Mouse (Mus musculus) ES-E14 (cell line): Measurements from ENCODE around the gene Esr1. TPM values are rescaled to one million over a fixed set of nuclear protein-coding genes. Genes with fewer than 3 reads are reported as not detected.
"Not testable (repeated sequence)": the region's sequence is repeated elsewhere in the genome, so short reads cannot be mapped to it uniquely, and the experiment has no call there.

Source experiments
- DNase-seq: peaks from one replicate; pipeline ENCODE4 v3.0.0-alpha.2; 2013; ENCODE audit warnings: low read depth, low spot score
- H3K27ac ChIP-seq: 2 replicates; pipeline ENCODE4 v1.5.1; 2012; ENCODE audit warnings: low read depth, mild to moderate bottlenecking, low read length, moderate library complexity, mixed read lengths; ENCODE audit not compliant: poor library complexity, insufficient read depth, severe bottlenecking
- H3K36me3 ChIP-seq: 2 replicates; pipeline ENCODE4 v1.6.1; 2012; ENCODE audit warnings: mild to moderate bottlenecking, low read length, moderate library complexity, mixed read lengths; ENCODE audit not compliant: control insufficient read depth, poor library complexity, insufficient read depth, severe bottlenecking
- H3K4me1 ChIP-seq, 2 experiments: fragments of 150-350 bp in 1 of 2; sonication (generic) in 1 of 2; 2 replicates each; pipeline ENCODE4 v1.6.1; 2012; ENCODE audit warnings: low read length in 2 of 2, mild to moderate bottlenecking in 1 of 2, mixed read lengths in 1 of 2; ENCODE audit not compliant: control insufficient read depth in 2 of 2, insufficient read depth in 2 of 2, poor library complexity in 1 of 2
- H3K4me3 ChIP-seq, 2 experiments: fragments of 150-350 bp in 1 of 2; sonication (generic) in 1 of 2; 2 replicates each; pipeline ENCODE4 v1.5.1; 2012; ENCODE audit warnings: low read length in 2 of 2, low read depth in 1 of 2, mild to moderate bottlenecking in 1 of 2, mixed read lengths in 1 of 2; ENCODE audit not compliant: insufficient read depth in 1 of 2, poor library complexity in 1 of 2, severe bottlenecking in 1 of 2
- H3K9ac ChIP-seq: 2 replicates; pipeline ENCODE4 v1.6.1; 2012; ENCODE audit warnings: low read depth, mild to moderate bottlenecking, low read length, mixed read lengths; ENCODE audit not compliant: poor library complexity, insufficient read depth, severe bottlenecking
- H3K9me3 ChIP-seq: fragments of 150-350 bp; sonication (generic); 2 replicates; pipeline ENCODE4 v1.6.1; 2012; ENCODE audit warnings: low read depth, mild to moderate bottlenecking, low read length; ENCODE audit not compliant: control insufficient read depth, insufficient read depth
- CHD2 ChIP-seq: IDR thresholded peaks from 2 replicates; pipeline ENCODE4 v1.6.1; 2014; ENCODE audit warnings: mild to moderate bottlenecking, low read depth, low read length, inconsistent platforms
- HCFC1 ChIP-seq: IDR thresholded peaks from 2 replicates; pipeline ENCODE4 v1.6.1; 2012; ENCODE audit warnings: low read length, inconsistent platforms, borderline replicate concordance; ENCODE audit not compliant: insufficient read depth
- MAFK ChIP-seq: IDR thresholded peaks from 2 replicates; pipeline ENCODE4 v1.6.1; 2014; ENCODE audit warnings: mild to moderate bottlenecking, low read depth, low read length, inconsistent platforms; ENCODE audit not compliant: insufficient read depth
- ZC3H11A ChIP-seq: IDR thresholded peaks from 2 replicates; pipeline ENCODE4 v1.6.1; 2012; ENCODE audit warnings: low read depth, mild to moderate bottlenecking, inconsistent platforms, low read length, borderline replicate concordance
- ZNF384 ChIP-seq: IDR thresholded peaks from 2 replicates; pipeline ENCODE4 v1.6.1; 2012; ENCODE audit warnings: low read depth, low read length, inconsistent platforms
- in situ Hi-C, 2 experiments: fragments of 600-800 bp; cut with MboI; formaldehyde crosslinking; loops; one replicate each; pipeline ENCODE4 v1.15.1; 2025; ENCODE audit warnings: low sequenced_read_pairs in 2 of 2, inconsistent platforms in 1 of 2; ENCODE audit not compliant: unreplicated experiment in 2 of 2
- total RNA-seq: library from RNA; depleted of rRNA; stranded (reverse); fragments of 300-350 nt; gene quantifications from 2 replicates; pipeline ENCODE4 v1.2.3, GENCODE M21; 2012

Esr1 gene
- total RNA-seq, 1 experiment, result 0.09 TPM

DNA sequence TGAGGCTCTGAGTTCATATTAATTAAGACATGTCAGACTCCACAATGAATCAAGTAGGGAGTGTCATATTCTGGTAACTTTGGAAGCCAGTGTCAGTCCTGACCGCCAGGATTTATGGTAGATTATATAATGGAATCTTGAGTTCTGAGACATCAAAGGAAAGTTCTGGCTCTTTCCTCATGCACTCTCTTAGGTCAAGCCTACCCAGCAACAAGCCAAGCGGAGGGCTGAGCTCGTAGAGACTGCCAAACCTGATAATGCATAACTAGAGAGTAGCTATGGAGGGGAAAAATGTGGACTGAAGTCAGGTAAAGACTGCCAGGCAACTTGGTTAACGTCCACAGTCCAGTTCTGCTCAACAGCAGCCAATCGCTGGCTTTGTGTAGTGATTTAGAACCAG, 7.3 kb downstream of the Esr1 start:
- Histone ChIP-seq H3K27ac (no peak overlapping the region), H3K9ac (no peak overlapping the region), H3K9me3 (no peaks in the 10 kb centered on the region), H3K4me3 (no peak overlapping the region), H3K4me1 (no peaks in the 10 kb centered on the region), H3K36me3 (no peaks in the 10 kb centered on the region)
- DNase-seq, result no peak
- in situ Hi-C loops, result no loop called here
- no peak for TF ChIP-seq ZNF384
- no peak for TF ChIP-seq ZC3H11A
- TF ChIP-seq HCFC1, result no peak
- TF ChIP-seq CHD2, result no peak
- no peak for TF ChIP-seq MAFK

DNA sequence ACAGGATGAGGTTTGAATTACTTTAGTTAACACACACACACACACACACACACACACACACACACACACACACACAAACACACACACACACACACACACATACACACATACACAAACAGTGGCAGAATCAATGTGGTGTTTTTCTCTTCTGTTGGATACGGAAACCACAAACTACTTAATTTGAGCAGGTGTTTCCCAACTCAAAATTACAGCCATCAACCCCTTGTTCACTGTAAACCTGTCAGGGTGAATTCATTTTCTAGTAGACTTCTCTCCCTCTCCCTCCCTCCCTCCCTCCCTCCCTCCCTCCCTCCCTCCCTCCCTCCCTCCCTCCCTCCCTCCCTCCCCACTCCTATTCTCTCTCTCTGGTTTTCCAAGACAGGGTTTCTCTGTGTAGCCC, 8.0 kb downstream of the Esr1 start:
- H3K27ac ChIP-seq, H3K9me3 ChIP-seq, H3K4me1 ChIP-seq, H3K9ac ChIP-seq, H3K4me3 ChIP-seq, in situ Hi-C loops, H3K36me3 ChIP-seq, DNase-seq: not testable (repeated sequence)

DNA sequence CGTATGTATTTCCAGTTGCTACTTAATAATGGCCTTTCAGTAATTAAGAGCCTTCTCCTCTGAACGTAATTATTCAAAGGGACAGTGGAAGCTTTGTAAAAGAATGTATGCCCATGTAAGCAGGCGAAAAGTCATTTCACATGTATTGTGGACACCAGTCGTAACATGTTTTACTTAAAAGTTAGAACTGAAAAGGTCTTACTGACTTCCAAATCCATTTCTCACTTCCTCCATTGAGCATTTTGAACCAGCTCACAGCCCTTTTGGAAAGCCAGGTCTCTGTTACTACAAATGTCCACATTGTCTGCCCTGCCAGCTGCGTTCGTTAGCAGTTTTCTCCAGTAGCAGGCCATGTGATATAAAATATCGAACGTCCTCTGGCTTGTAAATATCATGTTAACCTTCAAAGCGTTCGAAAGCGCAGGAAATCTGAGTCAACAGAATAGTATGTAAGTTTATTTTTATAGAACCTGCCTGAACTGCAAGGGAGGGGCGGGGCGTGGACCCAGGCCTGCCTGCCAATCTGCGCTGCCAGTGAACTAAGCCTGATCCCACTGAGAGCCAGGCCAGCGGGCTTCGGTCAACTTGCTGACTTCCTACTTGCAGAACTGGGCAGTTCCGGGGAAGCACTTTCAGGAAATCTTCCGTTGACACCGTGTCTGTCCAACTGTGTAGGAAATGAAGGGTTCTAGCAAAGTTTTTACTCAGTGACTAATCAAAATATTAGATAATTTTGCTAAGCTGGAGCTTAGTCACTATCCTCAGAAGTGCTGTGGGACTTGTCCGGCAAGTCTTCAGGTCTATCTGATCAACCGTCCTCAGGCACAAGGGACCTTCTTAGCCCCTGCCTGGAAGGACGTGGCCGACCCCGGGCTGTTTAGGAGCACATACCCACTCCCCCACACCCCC, 9.5 kb downstream of the Esr1 start:
- no peak for DNase-seq
- in situ Hi-C loops, result no loop called here
- H3K9me3 ChIP-seq, result no peaks in the 10 kb centered on the region

DNA sequence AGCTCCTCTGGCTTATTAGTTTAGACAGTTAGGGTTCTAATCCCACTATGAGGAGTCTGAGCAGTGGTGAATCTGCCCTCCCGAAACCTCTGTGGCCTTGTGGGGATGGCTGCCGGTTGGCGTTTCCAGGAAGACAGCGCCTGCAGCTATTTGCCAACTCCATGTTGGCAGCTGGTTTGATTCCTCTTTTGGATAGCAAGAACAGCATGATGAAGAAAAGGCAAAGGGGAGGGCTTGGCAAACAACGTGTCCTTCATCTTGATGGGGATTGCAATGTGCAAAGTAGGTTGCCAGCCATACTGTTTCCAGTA, 10.1 kb downstream of the Esr1 start:
- DNase-seq, result no peak
- in situ Hi-C loops, result no loop called here
- Histone ChIP-seq H3K4me3 (no peak overlapping the region), H3K27ac (no peak overlapping the region), H3K4me1 (no peaks in the 10 kb centered on the region), H3K9me3 (no peaks in the 10 kb centered on the region), H3K36me3 (no peaks in the 10 kb centered on the region), H3K9ac (no peak overlapping the region)
- no peak for TF ChIP-seq HCFC1
- TF ChIP-seq MAFK, result no peak
- no peak for TF ChIP-seq CHD2
- TF ChIP-seq ZC3H11A, result no peak
- TF ChIP-seq ZNF384, result no peak

More for the DNA sequence above, 9.5 kb downstream of the Esr1 start:
- Histone ChIP-seq H3K27ac (no peak overlapping the region), H3K4me3 (no peak overlapping the region), H3K4me1 (no peaks in the 10 kb centered on the region), H3K9ac (no peak overlapping the region), H3K36me3 (no peaks in the 10 kb centered on the region)
- TF ChIP-seq HCFC1, result no peak
- TF ChIP-seq ZC3H11A, result no peak

DNA sequence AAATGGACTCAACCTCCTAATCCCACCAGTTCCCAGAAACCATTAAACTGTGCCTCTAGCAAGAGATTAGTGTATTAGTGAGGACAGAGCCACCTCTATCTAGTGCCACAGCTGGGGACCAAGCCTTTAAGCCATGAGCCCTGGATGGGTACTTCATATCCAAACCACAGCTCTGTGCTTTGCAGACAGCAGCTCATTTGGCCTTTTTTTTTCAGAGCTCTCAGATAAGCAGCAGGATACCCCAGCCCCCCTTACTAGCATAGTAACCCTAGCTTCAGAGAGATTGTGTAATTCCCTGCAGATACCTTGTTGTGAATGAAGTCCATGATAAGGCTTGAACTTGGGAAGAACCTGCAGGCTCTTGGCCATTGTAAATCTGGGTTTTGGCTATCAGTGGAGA, 11.9 kb downstream of the Esr1 start:
- Histone ChIP-seq H3K4me3 (no peak overlapping the region), H3K27ac (no peak overlapping the region), H3K9ac (no peak overlapping the region), H3K36me3 (no peaks in the 10 kb centered on the region), H3K4me1 (no peaks in the 10 kb centered on the region), H3K9me3 (no peaks in the 10 kb centered on the region)
- TF ChIP-seq ZC3H11A (no peak), HCFC1 (no peak), ZNF384 (no peak), MAFK (no peak), CHD2 (no peak)
- no peak for DNase-seq
- in situ Hi-C loops, result no loop called here
